Mouse (Mus musculus): Measurements from ENCODE around the gene Rbp7.

The Rbp7 gene

DNA sequence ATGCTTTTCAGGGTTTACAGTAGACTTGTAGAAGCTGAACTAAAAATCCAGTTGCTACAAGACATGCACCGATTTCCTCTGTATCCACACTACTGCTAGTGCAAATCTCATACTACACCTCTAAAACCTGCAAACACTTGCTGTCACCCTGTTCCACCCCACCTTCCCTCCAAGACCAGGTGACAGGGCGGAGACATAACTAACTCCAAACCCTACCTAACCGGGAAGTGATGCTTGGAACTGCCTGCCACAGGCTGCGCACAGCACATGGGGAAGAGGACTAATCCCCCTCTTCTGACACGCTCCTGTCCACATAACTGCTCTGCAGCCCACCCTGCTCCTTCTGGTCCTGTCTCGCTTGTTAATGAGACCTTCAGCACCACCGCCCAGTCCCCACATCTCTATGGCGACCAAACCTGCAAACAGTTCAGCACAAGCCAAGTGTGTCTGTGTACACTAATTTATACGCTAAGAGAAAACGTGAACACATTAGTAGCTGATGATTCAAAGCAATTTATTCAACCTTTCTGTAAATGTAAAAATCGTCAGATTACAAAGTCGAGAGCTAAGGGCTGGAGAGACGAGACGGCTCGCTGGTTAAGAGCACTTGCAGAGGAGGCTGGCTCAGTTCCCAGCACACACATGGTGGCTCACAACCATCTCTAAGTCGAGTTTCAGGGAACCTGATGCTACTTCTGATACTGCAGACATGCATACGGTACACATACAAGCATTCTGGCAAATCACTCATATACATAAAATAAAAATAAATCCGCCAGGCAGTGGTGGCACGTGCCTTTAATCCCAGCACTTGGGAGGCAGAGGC is 49.9 kb downstream of the Rbp7 start:
- no peak for DNase-seq

DNA sequence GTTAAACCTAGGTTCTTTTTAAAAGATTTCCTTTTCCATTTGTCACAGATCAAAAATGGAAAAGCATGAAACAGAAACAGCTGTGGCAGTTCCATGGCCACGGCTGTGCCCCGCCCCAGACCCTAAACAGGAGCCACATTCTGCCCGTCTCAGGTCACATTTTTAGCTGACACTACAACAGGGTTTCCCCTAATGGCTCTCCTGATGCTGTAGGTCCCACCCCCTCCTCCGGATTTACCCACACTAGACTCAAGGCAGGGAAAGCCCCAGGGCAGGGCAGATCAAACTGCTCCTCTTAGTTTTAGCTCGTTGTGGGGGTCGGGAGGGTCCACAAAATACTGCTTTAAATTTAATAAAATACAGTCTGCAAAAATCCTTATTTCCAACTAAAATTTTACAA is 51.7 kb downstream of the Rbp7 start:
- DNase-seq = no peak

DNA sequence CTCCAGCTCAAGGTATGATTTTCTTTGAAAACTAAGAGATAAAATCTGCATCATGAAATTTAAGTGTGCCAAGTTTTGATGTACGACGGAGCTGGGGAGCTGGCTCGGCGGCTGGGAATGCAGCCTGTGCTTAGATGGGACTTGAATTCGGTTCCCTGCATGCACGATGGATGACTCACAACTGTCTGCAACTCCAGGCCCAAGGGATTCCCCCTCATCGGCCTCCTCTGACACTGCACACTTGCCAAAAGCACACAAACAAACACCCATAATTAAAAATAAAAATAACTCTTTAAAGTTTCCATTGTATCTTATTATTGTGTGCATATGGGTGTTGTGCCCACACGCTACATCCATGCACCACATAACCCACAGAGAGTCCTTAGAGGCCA is 53.2 kb downstream of the Rbp7 start:
- DNase-seq = no peak

DNA sequence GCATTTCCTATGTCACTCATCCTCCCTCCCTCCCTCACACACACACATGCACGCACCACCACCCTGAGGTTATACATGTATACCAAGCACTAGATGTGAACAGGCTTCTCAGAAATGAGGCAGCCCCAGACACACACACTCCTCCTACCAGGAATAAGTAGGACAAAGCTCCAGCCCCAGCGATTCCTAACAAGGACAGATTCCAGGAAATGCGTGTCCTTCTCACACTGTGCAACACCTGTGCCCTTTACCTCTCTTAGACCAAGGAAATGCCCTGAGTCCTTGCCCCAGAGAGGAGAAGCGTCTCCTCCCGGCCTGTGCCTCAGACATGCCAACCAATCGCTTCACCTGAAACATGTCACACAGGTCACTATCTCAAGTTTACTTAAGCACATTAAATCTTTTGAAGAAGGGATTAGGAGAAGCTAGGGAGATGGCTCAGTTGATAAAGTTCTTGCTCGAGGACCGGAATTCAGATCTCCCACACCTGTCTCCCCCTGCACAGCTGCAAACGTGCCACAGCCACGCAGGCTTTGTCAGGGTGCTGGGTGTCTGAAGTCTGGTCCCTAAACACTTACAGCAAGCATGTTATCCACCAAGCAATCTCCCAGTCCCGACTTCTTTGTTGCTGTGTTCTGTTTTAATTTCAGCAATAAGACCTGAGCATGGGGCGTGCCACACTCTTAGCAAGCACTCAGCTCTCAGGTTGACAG is 53.7 kb downstream of the Rbp7 start:
- no peak for DNase-seq

Data from kidney, postnatal 14 days (tissue).